Mouse (Mus musculus): ENCODE measurements around the gene Rad21l.

Rad21l gene

GRCm38 (mm10) chr2:151668433-151668832, at the start of gene Rad21l:
Gene Rad21l (minus strand): TSS chr2:151668533.
- DNase-seq, result no peak

GRCm38 (mm10) chr2:151716318-151717055, 48.2 kb upstream of the Rad21l start:
- no peak for DNase-seq

- DNase-seq, result no peak
Observed at GRCm38 (mm10) chr2:151715526-151715925, 47.2 kb upstream of the Rad21l start.

- DNase-seq, result peak; percentile 12 to 19
Observed at GRCm38 (mm10) chr2:151712647-151713046, 44.3 kb upstream of the Rad21l start.

- DNase-seq, result no peak
Observed at GRCm38 (mm10) chr2:151702851-151703190, 34.5 kb upstream of the Rad21l start.

GRCm38 (mm10) chr2:151702146-151702850, 34.0 kb upstream of the Rad21l start:
- DNase-seq, result no peak

GRCm38 (mm10) chr2:151701231-151702145, 33.2 kb upstream of the Rad21l start, which contains the start of gene Tmem74b:
Gene Tmem74b (plus strand): TSS chr2:151702008.
- no peak for DNase-seq

GRCm38 (mm10) chr2:151682976-151683375, 14.6 kb upstream of the Rad21l start:
- DNase-seq, result no peak

- DNase-seq, result no peak
Observed at GRCm38 (mm10) chr2:151682357-151682756, 14.0 kb upstream of the Rad21l start.

GRCm38 (mm10) chr2:151676234-151676633, 7.9 kb upstream of the Rad21l start:
- no peak for DNase-seq

- DNase-seq, result no peak
Observed at GRCm38 (mm10) chr2:151670968-151671329, 2.6 kb upstream of the Rad21l start.

- DNase-seq, result no peak
Observed at GRCm38 (mm10) chr2:151670026-151670967, 2.0 kb upstream of the Rad21l start.

- no peak for DNase-seq
Observed at GRCm38 (mm10) chr2:151652053-151652452, 16.3 kb downstream of the Rad21l start.

- no peak for DNase-seq
Observed at GRCm38 (mm10) chr2:151636015-151636402, 32.3 kb downstream of the Rad21l start.

GRCm38 (mm10) chr2:151635362-151636014, 32.8 kb downstream of the Rad21l start:
- no peak for DNase-seq

GRCm38 (mm10) chr2:151634903-151635302, 33.4 kb downstream of the Rad21l start:
- DNase-seq, result no peak

GRCm38 (mm10) chr2:151632982-151633381, 35.4 kb downstream of the Rad21l start:
- DNase-seq, result no peak

GRCm38 (mm10) chr2:151632159-151632814, 36.0 kb downstream of the Rad21l start, which contains the start of gene Snph:
Gene Snph (minus strand): TSS chr2:151632593.
- DNase-seq, result peak; percentile 16 to 28

- DNase-seq, result no peak
Observed at GRCm38 (mm10) chr2:151631406-151632158, 36.8 kb downstream of the Rad21l start.

GRCm38 (mm10) chr2:151629310-151629709, 39.0 kb downstream of the Rad21l start:
- DNase-seq, result no peak

Measured in B cell, adult 2 months (primary cell).